Mouse (Mus musculus): ENCODE results near the gene Fbxw15. TPM values are rescaled to one million over a fixed set of nuclear protein-coding genes. Genes with fewer than 3 reads are reported as not detected.

Gene Fbxw15
- polyA plus RNA-seq, 1 experiment from 2014 or later = not detected

DNA sequence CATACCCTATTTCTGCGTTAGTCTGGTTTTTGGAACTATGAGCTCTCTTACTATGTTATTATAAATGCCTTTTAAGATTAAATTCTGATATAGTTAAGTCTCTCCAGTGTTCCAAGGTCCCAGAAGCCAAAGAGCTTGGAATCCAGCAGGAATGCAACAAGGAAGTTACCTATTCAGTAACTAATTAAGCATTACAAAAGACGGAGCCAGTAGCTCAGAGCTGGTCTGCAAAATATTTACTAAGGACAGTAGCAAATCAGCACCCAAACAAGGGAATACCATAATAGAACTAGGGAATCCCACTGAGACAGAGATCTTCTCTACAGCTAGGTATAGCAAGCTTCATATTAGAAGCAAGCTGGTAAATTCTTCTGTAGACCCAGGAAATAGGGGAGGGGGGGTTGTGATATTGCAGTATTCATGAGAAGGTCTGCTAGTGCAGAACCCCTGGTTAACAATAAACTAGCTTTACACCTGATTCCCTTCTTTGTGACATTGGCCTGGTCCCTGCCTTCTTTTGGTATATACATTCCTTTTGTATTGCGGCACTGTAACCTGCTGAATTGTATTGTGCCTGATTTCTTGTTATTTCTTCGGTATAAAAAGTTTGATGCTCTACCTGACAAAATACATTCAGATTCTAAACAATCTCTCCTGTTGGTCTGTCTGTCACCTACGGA, 44.5 kb downstream of the Fbxw15 start:
- 79% methylated on average over 5 of the region's 5 CpGs for WGBS
- Histone ChIP-seq H3K4me3 (ENCODE audit: low read depth, low read length) (no peak overlapping the region), H3K4me2 (ENCODE audit: low read length) (no peak overlapping the region), H3K4me1 (replicated peaks; ENCODE audit: control insufficient read depth, insufficient read depth, low read length) (no peaks in the 10 kb centered on the region), H3K9ac (ENCODE audit: low read length) (no peak overlapping the region), H3K27me3 (replicated peaks; ENCODE audit: control insufficient read depth, insufficient read depth, low read length) (no peaks in the 10 kb centered on the region), H3K9me3 (ENCODE audit: control insufficient read depth, low read length) (no peaks in the 10 kb centered on the region), H3K36me3 (ENCODE audit: control insufficient read depth, insufficient read depth, low read length) (no peaks in the 10 kb centered on the region), H3K27ac (ENCODE audit: low read depth) (no peak overlapping the region)
- no peak for DNase-seq (ENCODE audit: low spot score)
- ATAC-seq (replicated peaks; ENCODE audit: low FRiP score, low TSS enrichment, low read depth) = no peak

Other genes starting within 250 kb of the Fbxw15 start
- not detected in 2 replicates for gene Fbxw28, start 228.6 kb downstream of the Fbxw15 start, polyA plus RNA-seq (2014; fragmentation: Nextera tagmentation; extraction: Ambion mirVana)
- not detected in 2 replicates for gene Fbxw22, start 164.0 kb downstream of the Fbxw15 start, polyA plus RNA-seq (2014; fragmentation: Nextera tagmentation; extraction: Ambion mirVana)
- not detected in 2 replicates for gene Fbxw16, start 119.1 kb downstream of the Fbxw15 start, polyA plus RNA-seq (2014; fragmentation: Nextera tagmentation; extraction: Ambion mirVana)
- not detected in 2 replicates for gene Fbxw19, start 72.4 kb downstream of the Fbxw15 start, polyA plus RNA-seq (2014; fragmentation: Nextera tagmentation; extraction: Ambion mirVana)
- gene Fbxw24, start 57.8 kb upstream of the Fbxw15 start, polyA plus RNA-seq (2014; fragmentation: Nextera tagmentation; extraction: Ambion mirVana) = not detected in 2 replicates
- not detected in 2 replicates for gene Fbxw25, start 96.4 kb upstream of the Fbxw15 start, polyA plus RNA-seq (2014; fragmentation: Nextera tagmentation; extraction: Ambion mirVana)
- 0.11 and 0.12 TPM in 2 replicates for gene Fbxw18, start 134.4 kb upstream of the Fbxw15 start, polyA plus RNA-seq (2014; fragmentation: Nextera tagmentation; extraction: Ambion mirVana)
- 0.19 TPM in 1 of 2 replicates, not detected in the other for gene Fbxw26, start 177.8 kb upstream of the Fbxw15 start, polyA plus RNA-seq (2014; fragmentation: Nextera tagmentation; extraction: Ambion mirVana)
- not detected in 2 replicates for gene Fbxw27, start 222.4 kb upstream of the Fbxw15 start, polyA plus RNA-seq (2014; fragmentation: Nextera tagmentation; extraction: Ambion mirVana)
- 0.47 TPM in 1 of 2 replicates, not detected in the other for gene Spink8, start 244.0 kb upstream of the Fbxw15 start, polyA plus RNA-seq (2014; fragmentation: Nextera tagmentation; extraction: Ambion mirVana)